Mouse (Mus musculus) kidney, adult 8-10 months (tissue): ENCODE data around the gene Wdr1.
A peak's percentile ranks its signal among the peaks of the same experiment; 100 is the strongest.
"Not testable (repeated sequence)": the region's sequence is repeated elsewhere in the genome, so short reads cannot be mapped to it uniquely, and the experiment has no call there.

Experiments used
- DNase-seq, 2 experiments: peaks; one replicate each; pipeline ENCODE4 v3.0.0; 2022

Wdr1 gene

GRCm38 (mm10) chr5:38563121-38563520, at the start of gene Wdr1:
Gene Wdr1, minus strand, starts transcription at chr5:38563221.
- no peak for DNase-seq

DNA sequence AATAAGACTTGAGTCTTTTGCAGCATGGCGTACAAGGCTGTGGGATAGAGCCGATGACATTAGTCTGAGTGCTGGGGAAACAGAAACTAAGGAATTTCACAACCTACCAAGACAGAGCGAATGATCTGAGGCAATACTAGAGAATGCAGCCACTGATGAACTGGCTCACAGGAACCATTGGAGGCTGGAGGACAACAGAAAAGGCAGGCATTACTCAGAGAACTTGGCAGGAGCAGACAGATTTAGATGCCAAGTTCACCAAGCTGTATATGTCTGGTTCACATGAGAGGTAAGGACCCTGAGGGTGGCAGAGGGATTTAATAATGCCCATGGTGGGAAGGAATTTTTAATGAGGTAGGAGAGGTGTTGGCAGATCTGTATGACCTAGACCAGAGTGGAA, 48.1 kb upstream of the Wdr1 start:
- DNase-seq = no peak

GRCm38 (mm10) chr5:38608219-38608618, 45.2 kb upstream of the Wdr1 start:
- not testable (repeated sequence) for DNase-seq

DNA sequence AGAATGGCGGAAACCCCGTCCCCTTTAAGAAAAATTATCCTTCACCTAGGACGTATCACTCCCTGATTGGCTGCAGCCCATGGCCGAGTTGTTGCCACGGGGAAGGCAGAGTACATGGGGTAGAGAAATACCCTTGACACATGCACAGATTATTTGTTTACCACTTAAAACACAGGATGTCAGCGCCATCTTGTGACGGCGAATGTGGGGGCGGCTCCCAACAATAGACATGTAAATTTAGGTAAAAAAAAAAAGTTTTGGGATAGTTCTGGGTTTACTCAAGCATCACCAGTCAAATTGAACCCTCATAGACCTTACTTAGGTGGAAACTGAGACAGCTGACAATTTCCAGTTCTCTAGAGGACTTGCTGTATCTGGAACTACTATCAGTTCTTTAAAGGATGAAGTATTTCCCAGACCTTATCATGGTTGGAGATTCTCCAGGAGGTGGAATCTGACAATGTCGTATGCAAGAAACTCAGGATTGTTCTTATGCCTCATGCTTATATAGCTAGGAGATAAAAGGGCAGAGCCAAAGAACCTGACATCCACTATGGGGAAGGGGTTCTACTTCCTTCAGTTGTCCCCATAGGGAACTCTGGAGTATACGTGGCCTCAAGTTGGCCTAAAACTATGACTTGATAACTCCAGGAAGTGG, 35.8 kb upstream of the Wdr1 start:
- no peak for DNase-seq

- DNase-seq = no peak
Observed at GRCm38 (mm10) chr5:38588924-38589323, 25.9 kb upstream of the Wdr1 start.

- no peak for DNase-seq
Observed at GRCm38 (mm10) chr5:38585450-38585849, 22.4 kb upstream of the Wdr1 start.

DNA sequence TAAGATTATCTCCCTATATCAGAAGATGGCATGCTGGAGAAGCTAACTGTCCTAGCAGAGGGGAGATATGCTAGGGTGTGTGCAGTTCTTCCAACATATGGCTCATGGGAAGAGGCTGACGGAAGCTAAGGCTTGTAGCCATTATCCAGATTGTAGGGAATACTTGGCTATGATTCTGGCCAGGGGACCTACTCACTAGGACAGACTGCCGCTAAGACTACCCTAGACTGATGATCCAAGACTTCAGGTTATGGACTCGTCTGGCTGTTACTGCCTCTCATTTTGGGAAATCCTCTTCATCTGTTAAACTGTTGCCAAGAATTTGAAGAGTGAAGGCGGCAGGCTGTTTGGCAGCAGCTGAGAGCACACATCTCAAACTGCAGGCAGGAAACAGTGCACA, 20.0 kb upstream of the Wdr1 start:
- no peak for DNase-seq

GRCm38 (mm10) chr5:38580703-38581102, 17.7 kb upstream of the Wdr1 start:
- DNase-seq = peak in 1 of 2 experiments; percentile 7

- no peak for DNase-seq
Observed at GRCm38 (mm10) chr5:38570876-38571275, 7.9 kb upstream of the Wdr1 start.

GRCm38 (mm10) chr5:38568652-38569051, 5.6 kb upstream of the Wdr1 start:
- no peak for DNase-seq

DNA sequence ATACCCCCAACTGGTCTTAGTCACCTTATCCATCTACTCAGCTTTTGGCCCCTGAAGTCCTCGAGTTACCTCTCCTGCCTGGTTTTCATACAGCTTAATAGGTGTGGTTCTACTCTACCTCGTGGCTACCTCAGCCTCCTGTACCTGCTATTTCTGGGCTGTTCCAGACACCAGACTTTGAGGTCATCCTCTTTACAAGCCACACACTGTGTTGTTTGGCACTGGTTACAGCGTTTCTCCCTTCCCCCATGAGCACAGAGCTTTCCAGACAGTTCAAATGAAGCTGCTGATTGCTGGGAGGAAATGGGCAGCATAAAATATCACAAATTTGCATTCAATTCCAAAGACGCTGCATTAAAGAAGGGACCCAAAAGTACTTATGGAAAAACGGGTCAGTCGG, 1.8 kb upstream of the Wdr1 start:
- no peak for DNase-seq

DNA sequence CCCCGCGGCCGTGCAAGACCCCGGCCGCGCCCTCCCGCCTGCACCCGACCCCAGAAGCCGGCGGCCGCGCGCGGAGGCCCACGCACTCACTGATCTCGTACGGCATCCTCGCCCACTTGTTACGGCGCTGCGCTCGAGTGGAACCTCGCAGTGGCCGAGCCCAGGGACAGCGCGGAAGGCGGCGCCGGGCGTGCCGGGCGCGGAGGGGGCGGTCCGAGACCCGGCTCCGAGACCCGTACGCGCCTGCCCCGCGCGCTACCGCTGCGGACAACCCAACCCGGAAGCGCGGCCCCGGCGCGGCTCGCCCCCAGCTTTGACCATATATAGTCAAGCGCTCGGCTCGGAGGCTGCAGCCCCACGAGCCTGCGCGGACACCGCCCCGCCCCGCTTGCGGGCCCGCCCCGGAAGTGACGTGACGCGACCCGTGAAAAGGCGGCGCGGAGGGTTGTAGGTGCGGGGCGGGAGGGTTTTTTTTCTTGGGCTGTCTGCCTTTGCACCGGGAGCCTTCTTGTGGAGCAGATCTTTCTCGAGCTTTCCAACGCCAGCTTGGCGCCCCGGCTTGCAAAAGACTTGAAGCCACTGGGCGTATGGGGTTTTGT, 1.5 kb downstream of the Wdr1 start:
- DNase-seq = peak; percentile 98 to 99

GRCm38 (mm10) chr5:38560586-38561425, 2.2 kb downstream of the Wdr1 start:
- DNase-seq = peak; percentile 70 to 72

DNA sequence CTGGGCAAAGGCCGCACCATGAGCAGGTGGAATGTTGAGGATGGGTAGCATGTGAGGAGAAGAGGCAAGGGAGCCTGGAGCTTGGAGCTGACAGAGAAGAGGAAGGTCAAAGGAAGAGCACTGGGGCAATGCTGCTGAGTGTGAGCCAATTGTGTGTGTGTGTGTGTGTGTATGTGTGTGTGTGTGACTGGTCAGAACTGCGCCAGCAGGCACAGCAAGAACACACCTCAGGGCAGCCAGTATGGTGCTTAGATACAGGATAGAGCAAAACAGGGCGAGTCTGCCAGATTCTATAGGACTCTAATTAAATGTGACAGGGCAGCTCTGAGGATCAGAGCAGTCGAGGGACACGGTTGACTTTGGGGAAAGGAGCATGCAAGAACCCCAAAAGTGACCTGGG, 4.2 kb downstream of the Wdr1 start:
- no peak for DNase-seq

DNA sequence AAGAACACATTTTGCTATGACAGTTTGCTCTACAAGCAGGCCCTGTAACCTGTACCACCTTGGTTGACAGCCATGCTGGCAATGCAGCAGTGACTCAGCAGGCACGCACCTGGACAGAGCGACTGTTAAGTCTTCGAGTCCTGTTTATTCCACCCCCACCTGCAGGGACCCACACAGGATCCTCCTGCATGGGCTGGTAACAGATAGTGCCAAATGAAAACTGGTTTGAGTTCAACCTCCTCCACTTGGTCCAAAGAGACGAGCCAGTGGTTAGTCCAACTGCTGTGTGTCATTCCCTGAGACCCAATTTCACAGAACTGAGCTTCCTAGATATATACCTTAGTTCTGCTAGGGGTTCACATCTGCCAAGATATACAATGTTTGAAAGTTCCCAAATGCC, 5.2 kb downstream of the Wdr1 start:
- DNase-seq = no peak

GRCm38 (mm10) chr5:38556406-38556805, 6.6 kb downstream of the Wdr1 start:
- DNase-seq = no peak

DNA sequence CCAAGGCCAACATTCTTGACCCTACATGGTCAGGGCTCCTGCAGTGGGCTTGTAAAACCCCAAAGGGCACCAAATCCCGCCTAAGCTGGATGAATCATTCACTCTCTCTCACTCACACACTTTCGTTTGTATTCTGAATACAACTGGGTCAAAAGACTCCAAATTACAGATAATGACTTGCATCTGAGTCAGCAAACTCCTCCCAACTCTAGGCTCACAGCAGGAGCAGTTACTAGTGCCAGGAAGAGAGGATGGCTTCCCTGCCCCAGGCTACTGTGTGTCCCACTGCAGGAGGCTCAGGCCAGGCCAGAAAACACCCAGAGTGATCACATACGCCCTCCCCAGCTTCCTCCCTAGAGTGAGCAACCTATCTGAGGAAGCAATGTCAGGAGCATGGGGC, 9.1 kb downstream of the Wdr1 start:
- DNase-seq = peak in 1 of 2 experiments; percentile 33

- DNase-seq = no peak
Observed at GRCm38 (mm10) chr5:38553491-38553890, 9.5 kb downstream of the Wdr1 start.

DNA sequence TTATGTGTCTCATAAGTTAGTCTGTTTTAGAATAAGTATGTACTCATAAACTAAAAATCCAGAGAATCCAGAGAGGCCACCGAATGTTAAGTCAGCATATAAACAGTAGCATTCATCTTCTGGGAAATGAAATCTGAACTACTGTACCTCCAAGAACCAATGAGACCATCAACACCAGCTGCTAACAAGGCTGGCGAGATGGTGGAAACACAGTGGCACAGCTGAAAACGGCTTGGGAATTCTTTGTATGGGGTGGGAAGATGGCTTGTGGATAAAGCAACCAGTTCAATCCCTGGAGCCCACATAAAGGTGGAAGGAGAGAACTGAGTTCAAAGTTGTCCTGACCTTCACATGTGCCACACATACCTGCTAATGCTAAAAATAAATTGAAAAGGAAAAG, 10.4 kb downstream of the Wdr1 start:
- no peak for DNase-seq

DNA sequence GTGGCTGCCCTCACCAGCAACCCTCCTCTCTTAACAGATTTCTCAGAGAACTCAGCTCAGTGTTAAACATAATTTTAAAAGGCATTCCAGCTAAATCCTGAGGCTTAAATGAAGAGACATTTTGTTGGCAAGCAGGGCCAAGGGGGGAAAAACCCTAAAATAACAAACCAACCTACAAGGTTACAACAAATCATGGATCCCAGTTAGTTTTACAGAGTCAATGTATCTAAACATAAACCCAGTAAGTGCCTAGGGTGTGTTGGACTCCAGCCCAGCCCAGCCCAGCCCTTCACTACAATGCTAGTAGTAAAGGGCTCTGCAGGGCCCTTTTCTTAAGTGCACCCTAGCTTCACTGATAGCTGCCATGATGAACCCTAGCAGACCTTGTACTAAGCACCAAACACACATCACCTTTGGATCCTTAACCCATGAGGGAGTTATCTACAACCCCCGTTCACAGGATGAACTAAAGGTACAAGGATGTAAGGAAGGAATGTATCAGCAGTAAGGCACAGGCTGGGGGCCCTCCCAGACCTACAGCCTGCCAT, 12.7 kb downstream of the Wdr1 start:
- DNase-seq = no peak

DNA sequence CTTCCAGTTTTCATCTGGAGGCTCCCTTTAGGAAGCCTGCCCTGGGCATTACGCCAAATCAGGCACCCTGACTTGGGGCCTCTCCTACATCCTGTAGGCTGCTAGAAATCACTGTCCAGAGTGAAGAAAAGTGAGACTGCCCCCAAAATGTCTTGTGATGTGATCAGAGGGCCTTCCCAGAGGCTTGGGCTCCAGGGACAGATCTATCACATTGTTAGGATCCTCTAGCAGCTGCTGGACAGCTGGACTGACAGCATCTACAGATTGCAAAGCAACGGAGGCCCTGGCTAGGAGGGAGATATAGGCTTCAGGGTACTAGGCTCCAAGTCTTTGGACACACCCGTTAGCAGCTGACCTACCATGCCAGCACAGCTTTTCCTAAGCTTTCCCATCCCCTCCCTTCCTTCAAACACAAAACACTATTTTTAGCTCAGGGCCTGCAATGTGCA, 13.5 kb downstream of the Wdr1 start:
- no peak for DNase-seq

DNA sequence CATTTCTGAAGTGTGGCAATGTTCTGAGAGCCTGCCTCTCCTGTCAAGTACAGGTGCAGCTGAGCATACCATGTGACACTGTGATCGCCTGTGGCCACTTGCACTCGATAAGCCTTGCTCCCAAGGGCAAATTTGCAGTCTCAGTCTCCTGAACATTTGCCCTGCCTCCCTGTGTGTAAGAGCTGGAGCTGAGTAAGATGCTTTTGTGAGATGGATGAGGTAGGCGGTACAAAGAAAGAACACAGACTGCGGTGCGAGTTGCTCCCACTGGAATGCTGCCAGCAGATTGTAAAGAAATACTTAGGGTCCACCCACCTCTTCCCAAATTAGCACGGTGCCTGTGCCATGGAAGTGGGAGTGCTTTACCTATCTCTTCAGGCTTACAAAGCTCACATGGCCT, 15.6 kb downstream of the Wdr1 start:
- no peak for DNase-seq
